Mouse (Mus musculus): ENCODE results near the gene Crim1. TPM values are rescaled to one million over a fixed set of nuclear protein-coding genes. Genes with fewer than 3 reads are reported as not detected.

Crim1 gene
- total RNA-seq, 2 experiments from 2014 or later: 25.0 to 25.6 TPM

DNA sequence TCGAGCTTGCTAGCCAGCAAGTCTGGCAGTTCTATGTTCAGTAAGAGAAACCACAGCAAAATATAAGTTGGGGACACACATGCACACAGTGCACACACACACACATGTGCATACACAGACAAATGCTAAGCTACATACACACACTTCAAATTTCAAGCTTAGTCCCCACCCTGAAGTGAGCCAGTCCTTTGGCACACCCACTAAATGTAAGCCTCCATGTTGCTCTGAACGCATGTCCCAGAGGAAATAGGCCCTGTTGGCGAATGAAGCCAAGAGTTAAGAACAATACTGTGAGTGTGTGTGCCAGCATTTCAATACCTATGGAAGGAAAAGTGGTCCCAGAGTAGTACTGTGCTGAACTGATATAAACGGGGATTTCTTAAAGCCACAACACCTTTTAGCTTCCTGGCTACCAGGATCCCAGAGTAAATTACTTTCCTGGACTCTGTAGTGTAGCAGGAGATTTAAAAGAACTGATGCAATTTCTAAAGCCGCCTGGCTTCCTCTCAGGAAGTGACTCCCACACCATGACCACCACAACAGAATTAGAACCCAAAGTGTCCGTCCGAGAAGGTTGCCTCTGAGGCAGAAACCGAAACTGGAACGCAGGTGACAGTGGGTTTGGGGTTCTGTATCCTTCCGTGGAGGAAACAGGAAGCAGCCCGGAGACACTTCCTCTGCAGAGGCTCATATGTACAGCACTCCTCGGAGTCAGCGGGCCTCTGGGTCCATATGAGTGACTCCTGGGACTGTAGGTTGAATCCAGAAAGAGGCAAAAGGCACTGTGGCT is 162.1 kb downstream of the Crim1 start:
- intact Hi-C loops (cut with DNase I): no loop called here
- no peak for DNase-seq

DNA sequence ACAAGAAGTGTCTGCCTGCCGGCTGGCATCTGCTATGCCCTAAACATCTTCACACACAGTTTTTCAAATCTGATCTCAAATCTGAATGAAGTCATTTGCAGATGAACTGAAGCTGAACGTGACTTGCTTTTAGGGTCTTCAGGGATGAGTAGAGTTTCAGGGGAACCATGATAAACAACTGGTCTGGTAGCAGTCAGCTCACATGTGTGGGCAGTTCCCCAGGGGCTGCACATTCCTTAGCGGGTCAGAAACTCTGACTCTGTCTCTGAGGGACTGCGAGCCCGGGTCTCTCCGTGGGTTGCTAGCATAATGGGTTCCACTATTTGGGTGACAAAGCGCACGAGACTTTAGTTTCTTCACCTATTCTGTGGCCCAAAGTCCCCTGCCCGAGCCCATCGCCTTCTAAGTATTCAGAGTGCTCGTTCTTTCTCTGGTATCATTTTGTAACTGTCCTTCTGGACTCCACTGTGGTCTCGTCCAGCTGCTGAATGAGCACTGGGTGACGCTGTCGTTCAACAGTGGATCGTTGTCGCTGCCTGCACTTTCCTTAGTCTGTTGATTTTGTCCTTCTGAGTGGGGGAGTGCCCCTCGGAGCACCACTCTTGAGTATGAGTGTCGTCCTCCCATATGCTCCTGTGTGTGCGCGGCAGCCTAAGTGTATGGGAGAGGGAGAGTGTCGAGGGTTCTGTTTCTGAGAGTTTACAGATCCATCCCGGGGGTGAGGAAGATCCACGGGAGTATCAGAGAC is 164.7 kb downstream of the Crim1 start:
- intact Hi-C loops (cut with DNase I): no loop called here
- DNase-seq: no peak

DNA sequence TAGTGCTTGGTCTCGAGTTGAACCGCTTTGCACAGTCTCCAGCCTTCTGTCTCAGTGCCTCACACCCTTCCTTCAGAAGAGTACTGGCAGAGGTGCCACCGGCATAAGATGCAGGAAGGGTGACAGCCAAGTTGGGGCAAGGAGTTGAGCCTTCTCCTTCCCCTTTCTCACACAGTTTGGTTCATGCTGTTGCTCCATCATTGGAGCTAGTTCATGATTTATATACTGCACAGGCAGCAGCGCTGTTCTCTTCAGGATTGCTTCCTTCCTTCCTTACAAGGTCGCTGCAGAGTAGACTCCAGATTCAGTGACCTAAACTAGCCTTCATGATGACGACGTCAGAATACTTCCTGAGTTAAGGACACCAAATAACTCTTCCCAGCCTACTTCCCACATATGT is 166.0 kb downstream of the Crim1 start:
- intact Hi-C loops (cut with DNase I): no loop called here
- DNase-seq: no peak

DNA sequence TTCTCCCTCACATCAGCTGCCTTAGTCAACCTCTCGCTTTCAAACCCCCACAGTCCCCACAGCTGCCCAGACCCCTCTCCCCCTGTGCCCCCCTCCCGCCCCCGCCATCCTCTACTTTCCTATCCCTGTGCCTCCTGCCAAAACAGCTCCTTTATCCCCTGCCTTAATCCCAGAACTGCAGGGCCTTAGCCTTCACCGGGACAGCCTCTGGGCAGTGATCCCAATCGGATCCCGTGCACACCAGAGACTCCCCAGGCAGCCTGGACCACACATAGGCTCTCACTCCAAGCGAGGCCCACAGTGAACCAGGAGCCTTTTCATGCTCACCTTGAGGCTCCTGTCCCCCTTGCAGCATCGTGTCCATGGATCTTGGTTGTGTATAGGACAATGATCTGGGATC is 168.4 kb downstream of the Crim1 start:
- intact Hi-C loops (cut with DNase I): no loop called here
- DNase-seq: no peak

- intact Hi-C loops (cut with DNase I): loop anchor here (5.0 kb wide), 1 partner anchor 173 kb away; no protein-coding TSS in a partner anchor
- DNase-seq: no peak
These were observed 170.4 kb downstream of the Crim1 start for GRCm38 (mm10) chr17:78370445-78370844.

DNA sequence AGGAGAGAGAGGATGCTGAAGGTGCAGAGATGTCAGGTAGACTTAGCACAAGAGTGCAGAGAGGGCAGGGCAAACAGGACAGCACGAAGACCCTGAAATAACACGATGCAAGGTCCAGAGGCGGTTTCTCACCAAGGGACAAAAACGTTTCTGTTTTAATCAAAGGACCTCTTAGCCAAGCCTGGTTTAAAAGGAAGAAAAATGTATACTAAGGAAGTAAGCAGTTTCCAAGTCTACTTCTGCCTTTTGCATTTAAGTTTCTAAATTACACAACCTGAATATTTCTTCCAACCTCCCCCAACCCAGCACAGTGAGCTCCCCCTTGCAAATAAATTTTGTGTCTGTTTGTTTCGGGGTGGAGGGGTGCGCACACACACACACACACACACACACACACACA is 173.1 kb downstream of the Crim1 start:
- DNase-seq: no peak
- intact Hi-C loops (cut with DNase I): loop anchor here (5.0 kb wide), 1 partner anchor 176 kb away; no protein-coding TSS in a partner anchor

- no peak for DNase-seq
- intact Hi-C loops (cut with DNase I): loop anchor here (5.0 kb wide), 1 partner anchor 177 kb away; no protein-coding TSS in a partner anchor
These were observed 173.8 kb downstream of the Crim1 start for GRCm38 (mm10) chr17:78373849-78374248.

DNA sequence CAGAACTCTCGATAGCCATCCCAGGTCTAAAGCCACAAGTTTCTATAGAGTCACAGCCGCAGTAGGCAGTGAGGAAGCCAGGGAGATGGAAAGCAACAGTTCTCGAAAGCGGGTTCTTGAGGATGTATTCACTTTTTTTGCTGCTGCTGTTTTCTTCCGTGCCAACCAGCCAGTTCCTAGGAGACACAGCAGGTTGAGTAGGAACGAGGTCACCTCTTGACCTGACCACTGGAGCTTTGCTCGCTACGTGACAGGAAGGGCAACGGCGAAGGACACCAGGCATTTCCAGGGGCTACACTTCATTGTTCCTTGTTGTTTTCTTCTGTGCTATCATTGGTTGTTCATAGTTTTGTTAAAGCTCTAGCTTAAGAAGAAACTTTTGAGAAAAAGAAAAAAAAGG is 174.7 kb downstream of the Crim1 start:
- intact Hi-C loops (cut with DNase I): loop anchor here (5.0 kb wide), 2 partner anchors 43 to 177 kb away; partner anchors contain the start of gene Fez2
- no peak for DNase-seq

GRCm38 (mm10) chr17:78376587-78376986 is 176.5 kb downstream of the Crim1 start:
- intact Hi-C loops (cut with DNase I): loop anchor here (5.0 kb wide), 1 partner anchor 41 kb away; the partner anchor contains the start of gene Fez2
- no peak for DNase-seq

DNA sequence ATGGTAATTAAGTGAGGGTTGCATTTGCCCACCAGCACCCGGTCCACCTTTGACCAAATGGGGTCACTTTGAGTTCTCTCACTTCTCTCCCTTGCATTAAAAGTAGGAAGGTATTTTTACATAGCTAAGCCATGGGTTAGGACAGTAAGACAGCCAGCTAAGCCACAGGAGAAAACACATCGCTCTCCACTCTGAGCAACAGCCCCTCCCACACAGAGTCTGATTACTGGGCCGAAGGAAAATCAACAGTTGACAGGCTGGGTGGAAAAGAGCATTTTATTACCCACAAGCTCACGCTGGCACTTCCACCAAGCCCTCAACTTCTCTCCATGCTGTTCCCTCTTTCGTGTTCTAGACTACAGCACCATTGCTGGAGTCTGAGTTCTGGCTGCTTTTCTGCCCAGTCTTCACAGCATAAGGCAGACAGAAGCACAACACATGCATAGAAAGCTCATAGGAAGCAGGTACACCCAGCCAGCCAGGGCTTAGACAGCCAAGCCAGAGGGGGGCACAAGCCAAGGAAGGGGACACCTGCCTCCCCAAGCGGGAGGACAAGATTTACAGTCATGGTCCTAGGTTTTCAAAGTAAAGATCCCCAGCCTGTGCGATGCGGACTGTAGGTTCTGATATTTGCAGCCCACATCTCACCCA is 179.2 kb downstream of the Crim1 start:
- intact Hi-C loops (cut with DNase I): loop anchor here (5.0 kb wide), 1 partner anchor 38 kb away; the partner anchor contains the start of gene Fez2
- DNase-seq: no peak

- DNase-seq: no peak
- intact Hi-C loops (cut with DNase I): loop anchor here (5.0 to 10.0 kb wide), 2 partner anchors 38 to 75 kb away; partner anchors contain the start of gene Fez2
These were observed 179.7 kb downstream of the Crim1 start for GRCm38 (mm10) chr17:78379730-78380245.

DNA sequence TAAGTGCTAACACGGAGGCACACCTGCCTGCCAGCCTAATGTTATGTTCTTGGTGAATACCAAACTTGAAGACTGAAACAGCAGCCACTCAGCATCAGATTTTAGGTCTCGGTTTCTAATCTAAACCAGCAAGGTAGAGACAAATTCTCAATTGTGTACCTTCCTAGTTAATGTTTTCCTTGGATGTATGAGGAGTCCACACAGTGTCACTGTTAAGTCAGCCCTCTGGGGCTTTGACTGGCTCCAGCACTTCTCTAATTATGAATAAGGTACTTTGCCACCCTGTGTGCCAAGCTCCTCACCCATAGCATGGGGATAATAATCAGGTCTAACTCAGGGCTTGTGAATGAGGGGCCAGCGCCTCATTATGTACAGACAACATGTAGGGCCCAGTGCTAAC is 182.3 kb downstream of the Crim1 start:
- intact Hi-C loops (cut with DNase I): loop anchor here (10.0 kb wide), 1 partner anchor 72 kb away; no protein-coding TSS in a partner anchor
- no peak for DNase-seq

GRCm38 (mm10) chr17:78387665-78388064 is 187.6 kb downstream of the Crim1 start:
- intact Hi-C loops (cut with DNase I): loop anchor here (10.0 kb wide), 1 partner anchor 67 kb away; no protein-coding TSS in a partner anchor
- no peak for DNase-seq

GRCm38 (mm10) chr17:78388101-78388847 is 188.2 kb downstream of the Crim1 start:
- no peak for DNase-seq
- intact Hi-C loops (cut with DNase I): loop anchor here (10.0 kb wide), 1 partner anchor 67 kb away; no protein-coding TSS in a partner anchor

DNA sequence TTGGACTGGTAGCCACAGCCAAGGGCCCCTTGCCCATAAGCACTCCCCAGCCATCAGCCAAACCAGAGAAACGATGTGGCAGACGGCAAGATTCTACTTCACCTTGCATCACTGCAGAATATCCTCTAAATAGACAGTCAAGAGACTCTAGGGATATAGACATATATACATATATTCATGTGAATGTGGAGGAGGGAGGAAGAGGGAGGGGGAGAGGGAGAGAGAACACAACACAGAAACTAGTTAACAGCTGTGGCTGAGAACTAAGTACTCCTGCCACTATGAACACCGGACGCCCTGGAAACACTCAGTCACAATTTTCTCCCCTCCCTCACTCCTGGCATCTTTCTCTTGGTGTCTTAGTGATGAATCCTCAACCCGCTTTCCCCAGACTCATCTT is 189.5 kb downstream of the Crim1 start:
- intact Hi-C loops (cut with DNase I): loop anchor here (10.0 kb wide), 1 partner anchor 65 kb away; no protein-coding TSS in a partner anchor
- no peak for DNase-seq

- DNase-seq: no peak
- intact Hi-C loops (cut with DNase I): no loop called here
These were observed 192.5 kb downstream of the Crim1 start for GRCm38 (mm10) chr17:78392401-78393087.

DNA sequence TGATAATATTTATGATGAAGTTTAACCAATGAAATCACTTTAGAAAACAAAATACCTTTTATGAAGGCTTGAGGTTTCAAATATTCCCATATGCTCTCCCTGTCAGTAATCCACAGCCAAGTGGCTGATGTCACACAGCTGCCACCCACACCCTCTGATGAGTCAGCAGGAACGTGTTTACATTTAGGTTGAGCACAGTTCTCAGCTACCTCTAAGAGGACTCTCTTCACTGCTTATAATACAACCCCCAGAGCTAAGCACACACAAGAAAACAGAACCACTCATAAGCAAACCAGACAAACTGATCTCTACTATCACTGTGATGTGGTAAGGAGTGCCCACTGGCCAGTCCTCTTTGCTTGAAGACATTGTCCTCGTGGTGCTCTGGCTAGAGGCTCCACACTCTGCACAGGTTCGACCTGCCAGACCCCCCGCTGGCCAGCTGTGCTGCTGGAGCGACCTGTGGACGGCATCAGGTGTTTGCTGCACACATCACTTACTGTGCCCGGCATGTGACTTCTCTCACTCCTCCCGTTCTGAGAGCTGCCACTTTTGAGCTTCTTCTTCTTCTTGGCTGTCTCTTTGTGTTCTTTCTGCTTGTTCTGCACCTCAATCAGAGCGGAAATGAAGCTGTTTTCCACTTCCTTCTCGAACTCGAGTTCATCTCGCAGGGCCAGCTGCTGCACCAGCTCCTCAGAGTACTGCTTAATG is 200.2 kb downstream of the Crim1 start:
- no peak for DNase-seq
- intact Hi-C loops (cut with DNase I): no loop called here

DNA sequence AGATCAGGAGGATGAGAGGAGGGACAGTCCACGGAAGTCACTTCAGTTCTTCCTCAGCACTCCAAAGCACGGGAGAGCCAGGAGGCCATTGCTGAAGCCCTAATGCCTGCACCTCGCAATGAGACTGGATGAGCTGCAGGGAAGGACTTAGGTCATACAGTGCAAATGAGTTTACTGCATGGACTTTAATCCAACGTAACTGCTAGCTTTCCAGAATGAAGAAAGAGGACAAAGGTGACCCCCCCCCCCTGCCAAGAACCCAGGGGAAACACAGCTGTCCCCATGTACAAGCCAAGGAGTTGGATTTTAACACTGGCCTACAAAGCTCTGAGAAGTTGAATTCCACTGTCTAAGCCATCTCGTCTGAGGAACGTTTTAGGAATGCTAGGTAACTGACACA is 201.3 kb downstream of the Crim1 start:
- intact Hi-C loops (cut with DNase I): no loop called here
- DNase-seq: no peak

Measured in gastrocnemius, postnatal 36 days (tissue).